Mouse (Mus musculus): ENCODE data around the gene Olfr1369-ps1. TPM values are rescaled to one million over a fixed set of nuclear protein-coding genes. Genes with fewer than 3 reads are reported as not detected.
A peak's percentile ranks its signal among the peaks of the same experiment; 100 is the strongest.
"Not testable (repeated sequence)": the region's sequence is repeated elsewhere in the genome, so short reads cannot be mapped to it uniquely, and the experiment has no call there.

The Olfr1369-ps1 gene
- 0.05 TPM in 2 replicates for polyA plus RNA-seq (2015; fragmentation: Nextera tagmentation; extraction: Ambion mirVana)

GRCm38 (mm10) chr13:21111183-21111582, at the start of gene Olfr1369-ps1:
Olfr1369-ps1 (plus strand) TSS chr13:21111483.
- H3K4me1 ChIP-seq; H3K4me3 ChIP-seq; H3K4me2 ChIP-seq; H3K9me3 ChIP-seq (replicated peaks); H3K27ac ChIP-seq; H3K27me3 ChIP-seq; H3K36me3 ChIP-seq (ENCODE audit: poor library complexity, severe bottlenecking); H3K9ac ChIP-seq; ATAC-seq: not testable (repeated sequence)
- WGBS, result 63% methylated on average over 3 of the region's 3 CpGs

GRCm38 (mm10) chr13:21066021-21066420, 45.3 kb upstream of the Olfr1369-ps1 start:
- H3K4me1 ChIP-seq, result no peaks in the 10 kb centered on the region
- no peaks in the 10 kb centered on the region for H3K36me3 ChIP-seq (ENCODE audit: poor library complexity, severe bottlenecking)
- no peak for ATAC-seq
- no peak overlapping the region for H3K27ac ChIP-seq
- H3K9ac ChIP-seq, result no peak overlapping the region
- no peaks in the 10 kb centered on the region for H3K27me3 ChIP-seq
- 93% methylated on average over 2 of the region's 2 CpGs for WGBS
- H3K9me3 ChIP-seq (replicated peaks), result no peaks in the 10 kb centered on the region
- no peak overlapping the region for H3K4me2 ChIP-seq
- no peak overlapping the region for H3K4me3 ChIP-seq

GRCm38 (mm10) chr13:21074847-21075246, 36.4 kb upstream of the Olfr1369-ps1 start, which contains the start of gene Olfr1370:
Olfr1370 (minus strand) TSS chr13:21074947.
- H3K36me3 ChIP-seq (ENCODE audit: poor library complexity, severe bottlenecking), result no peaks in the 10 kb centered on the region
- H3K27ac ChIP-seq, result no peak within 1 kb of the TSS
- H3K4me2 ChIP-seq, result no peak within 1 kb of the TSS
- 88% methylated on average over 3 of the region's 3 CpGs for WGBS
- no peaks in the 10 kb centered on the region for H3K4me1 ChIP-seq
- no peaks in the 10 kb centered on the region for H3K9me3 ChIP-seq (replicated peaks)
- H3K4me3 ChIP-seq, result no peak within 1 kb of the TSS
- no peak for ATAC-seq
- H3K27me3 ChIP-seq, result no peaks in the 10 kb centered on the region
- H3K9ac ChIP-seq, result no peak within 1 kb of the TSS

GRCm38 (mm10) chr13:21082686-21083085, 28.6 kb upstream of the Olfr1369-ps1 start:
- no peaks in the 10 kb centered on the region for H3K36me3 ChIP-seq (ENCODE audit: poor library complexity, severe bottlenecking)
- no peaks in the 10 kb centered on the region for H3K9me3 ChIP-seq (replicated peaks)
- H3K27me3 ChIP-seq, result no peaks in the 10 kb centered on the region
- H3K9ac ChIP-seq, result no peak overlapping the region
- no peak overlapping the region for H3K4me2 ChIP-seq
- H3K4me3 ChIP-seq, result no peak overlapping the region
- no peaks in the 10 kb centered on the region for H3K4me1 ChIP-seq
- no peak for ATAC-seq
- H3K27ac ChIP-seq, result no peak overlapping the region
- 83% methylated on average over 2 of the region's 2 CpGs for WGBS

GRCm38 (mm10) chr13:21109759-21110158, 1.5 kb upstream of the Olfr1369-ps1 start:
- Histone ChIP-seq H3K4me3 (no peak overlapping the region), H3K9ac (no peak overlapping the region), H3K27ac (no peak overlapping the region), H3K27me3 (no peaks in the 10 kb centered on the region), H3K9me3 (replicated peaks) (no peaks in the 10 kb centered on the region), H3K36me3 (ENCODE audit: poor library complexity, severe bottlenecking) (no peaks in the 10 kb centered on the region), H3K4me2 (no peak overlapping the region), H3K4me1 (no peaks in the 10 kb centered on the region)
- 95% methylated on average over 3 of the region's 3 CpGs for WGBS
- no peak for ATAC-seq

GRCm38 (mm10) chr13:21110441-21110840, 842 bp upstream of the Olfr1369-ps1 start:
- Histone ChIP-seq H3K36me3 (ENCODE audit: poor library complexity, severe bottlenecking) (no peaks in the 10 kb centered on the region), H3K4me2 (no peak overlapping the region), H3K4me3 (no peak overlapping the region), H3K4me1 (no peaks in the 10 kb centered on the region), H3K27ac (no peak overlapping the region), H3K9me3 (replicated peaks) (no peaks in the 10 kb centered on the region), H3K27me3 (no peaks in the 10 kb centered on the region), H3K9ac (no peak overlapping the region)
- ATAC-seq, result no peak
- WGBS, result 96% methylated on average over 6 of the region's 6 CpGs

- 89% methylated on average over 4 of the region's 4 CpGs for WGBS
- no peaks in the 10 kb centered on the region for H3K27me3 ChIP-seq
- H3K4me3 ChIP-seq, result no peak overlapping the region
- H3K4me2 ChIP-seq, result no peak overlapping the region
- no peaks in the 10 kb centered on the region for H3K9me3 ChIP-seq (replicated peaks)
- H3K9ac ChIP-seq, result no peak overlapping the region
- H3K4me1 ChIP-seq, result no peaks in the 10 kb centered on the region
- H3K27ac ChIP-seq, result no peak overlapping the region
- H3K36me3 ChIP-seq (ENCODE audit: poor library complexity, severe bottlenecking), result no peaks in the 10 kb centered on the region
- ATAC-seq, result no peak
Observed at GRCm38 (mm10) chr13:21114121-21114520, 2.8 kb downstream of the Olfr1369-ps1 start.

- not testable (repeated sequence) for ATAC-seq; H3K27me3 ChIP-seq; H3K27ac ChIP-seq; H3K4me3 ChIP-seq; H3K9ac ChIP-seq; H3K4me1 ChIP-seq; H3K36me3 ChIP-seq (ENCODE audit: poor library complexity, severe bottlenecking); H3K4me2 ChIP-seq; H3K9me3 ChIP-seq (replicated peaks)
- WGBS, result 74% methylated on average over 3 of the region's 3 CpGs
Observed at GRCm38 (mm10) chr13:21129339-21129738, 18.1 kb downstream of the Olfr1369-ps1 start, which contains the start of gene Olfr263. Olfr263 (plus strand) TSS chr13:21129639.

GRCm38 (mm10) chr13:21142421-21142820, 31.1 kb downstream of the Olfr1369-ps1 start:
- 58% methylated on average over 8 of the region's 8 CpGs for WGBS
- H3K9me3 ChIP-seq (replicated peaks), result no peaks in the 10 kb centered on the region
- no peaks in the 10 kb centered on the region for H3K4me1 ChIP-seq
- H3K9ac ChIP-seq, result no peak overlapping the region
- no peaks in the 10 kb centered on the region for H3K36me3 ChIP-seq (ENCODE audit: poor library complexity, severe bottlenecking)
- H3K27ac ChIP-seq, result no peak overlapping the region
- no peaks in the 10 kb centered on the region for H3K27me3 ChIP-seq
- H3K4me2 ChIP-seq, result no peak overlapping the region
- no peak overlapping the region for H3K4me3 ChIP-seq
- no peak for ATAC-seq

GRCm38 (mm10) chr13:21145767-21146166, 34.5 kb downstream of the Olfr1369-ps1 start, which contains the start of gene Olfr1368:
Olfr1368 (minus strand) TSS chr13:21145867.
- Histone ChIP-seq H3K4me3 (no peak within 1 kb of the TSS), H3K9ac (no peak within 1 kb of the TSS), H3K27me3 (no peaks in the 10 kb centered on the region), H3K27ac (no peak within 1 kb of the TSS), H3K4me1 (no peaks in the 10 kb centered on the region), H3K36me3 (ENCODE audit: poor library complexity, severe bottlenecking) (no peaks in the 10 kb centered on the region), H3K4me2 (no peak within 1 kb of the TSS), H3K9me3 (replicated peaks) (no peaks in the 10 kb centered on the region)
- WGBS, result 84% methylated on average over 4 of the region's 4 CpGs
- ATAC-seq, result no peak

- H3K4me2 ChIP-seq, result no peak overlapping the region
- no peaks in the 10 kb centered on the region for H3K9me3 ChIP-seq (replicated peaks)
- no peaks in the 10 kb centered on the region for H3K36me3 ChIP-seq (ENCODE audit: poor library complexity, severe bottlenecking)
- H3K4me1 ChIP-seq, result peaks cover 9% of the 10 kb centered on the region
- no peak overlapping the region for H3K4me3 ChIP-seq
- 0 out of 2 replicates have a peak, but pooled peaks cover 6% of the 10 kb centered on the region for H3K27me3 ChIP-seq
- WGBS, result 87% methylated on average over 5 of the region's 5 CpGs
- ATAC-seq, result no peak
- H3K27ac ChIP-seq, result no peak overlapping the region
- no peak overlapping the region for H3K9ac ChIP-seq
Observed at GRCm38 (mm10) chr13:21155888-21156287, 44.6 kb downstream of the Olfr1369-ps1 start.

- ATAC-seq, result no peak
- H3K9me3 ChIP-seq (replicated peaks), result no peaks in the 10 kb centered on the region
- no peak overlapping the region for H3K27ac ChIP-seq
- peak overlapping the region; percentile 93 for H3K4me2 ChIP-seq
- H3K9ac ChIP-seq, result no peak overlapping the region
- H3K4me3 ChIP-seq, result no peak overlapping the region
- 0 out of 2 replicates have a peak, but pooled peaks cover 6% of the 10 kb centered on the region for H3K27me3 ChIP-seq
- 6% methylated on average over 9 of the region's 9 CpGs for WGBS
- peaks cover 13% of the 10 kb centered on the region for H3K4me1 ChIP-seq
- H3K36me3 ChIP-seq (ENCODE audit: poor library complexity, severe bottlenecking), result no peaks in the 10 kb centered on the region
Observed at GRCm38 (mm10) chr13:21158071-21158470, 46.8 kb downstream of the Olfr1369-ps1 start.

All from forebrain, embryonic 13.5 days (tissue).